Mouse (Mus musculus): ENCODE results near the gene Keap1. TPM values are rescaled to one million over a fixed set of nuclear protein-coding genes. Genes with fewer than 3 reads are reported as not detected.

Gene Keap1
- polyA plus RNA-seq, 1 experiment: 35.1 TPM

DNA sequence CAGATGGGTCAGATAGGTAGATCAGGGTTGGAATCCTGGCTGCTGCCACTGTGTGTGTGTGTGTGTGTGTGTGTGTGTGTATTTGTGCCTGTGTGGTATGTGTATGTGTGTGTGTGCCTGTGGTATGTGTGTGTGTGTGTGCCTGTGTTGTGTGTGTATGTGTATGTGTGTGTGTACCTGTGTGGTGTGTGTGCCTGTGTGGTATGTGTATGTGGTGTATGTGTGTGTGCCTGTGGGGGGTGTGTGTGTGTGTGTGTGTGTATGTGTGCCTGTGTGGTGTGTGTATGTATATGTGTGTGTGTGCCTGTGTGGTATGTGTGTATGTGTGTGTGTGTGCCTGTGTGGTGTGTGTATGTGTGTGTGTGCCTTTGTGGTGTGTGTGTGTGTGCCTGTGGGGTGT lies 15.5 kb upstream of the Keap1 start:
- no peak overlapping the region for H3K27ac ChIP-seq (ENCODE audit: control insufficient read depth, insufficient read depth, low read depth, low read length, poor library complexity)
- TF ChIP-seq CTCF (IDR thresholded peaks at IDR 0.05; ENCODE audit: control insufficient read depth, insufficient read depth, low read length) (no peak), POLR2A (IDR thresholded peaks at IDR 0.05; ENCODE audit: borderline replicate concordance, control insufficient read depth, low read depth, low read length) (no peak)
- H3K4me1 ChIP-seq (ENCODE audit: control insufficient read depth, insufficient read depth, low read length): no peaks in the 10 kb centered on the region; the same call in 1 of the 2 replicates
- no peak overlapping the region for H3K4me3 ChIP-seq (replicated peaks; ENCODE audit: control insufficient read depth, low read depth, low read length)

GRCm38 (mm10) chr9:21251116-21251735 lies 12.1 kb upstream of the Keap1 start:
- no peak overlapping the region for H3K27ac ChIP-seq (ENCODE audit: control insufficient read depth, insufficient read depth, low read depth, low read length, poor library complexity)
- 81% methylated on average over 13 of the region's 13 CpGs for WGBS
- no peaks in the 10 kb centered on the region; the same call in none of the 2 replicates for H3K4me1 ChIP-seq (ENCODE audit: control insufficient read depth, insufficient read depth, low read length)
- no peak overlapping the region for H3K4me3 ChIP-seq (replicated peaks; ENCODE audit: control insufficient read depth, low read depth, low read length)
- TF ChIP-seq POLR2A (IDR thresholded peaks at IDR 0.05; ENCODE audit: borderline replicate concordance, control insufficient read depth, low read depth, low read length): no peak

- TF ChIP-seq CTCF (IDR thresholded peaks at IDR 0.05; ENCODE audit: control insufficient read depth, insufficient read depth, low read length): no peak
- no peak for TF ChIP-seq POLR2A (IDR thresholded peaks at IDR 0.05; ENCODE audit: borderline replicate concordance, control insufficient read depth, low read depth, low read length)
- WGBS: 63% methylated on average over 2 of the region's 2 CpGs
- H3K4me1 ChIP-seq (ENCODE audit: control insufficient read depth, insufficient read depth, low read length): no peaks in the 10 kb centered on the region; the same call in none of the 2 replicates
- no peak overlapping the region for H3K4me3 ChIP-seq (replicated peaks; ENCODE audit: control insufficient read depth, low read depth, low read length)
- no peak overlapping the region for H3K27ac ChIP-seq (ENCODE audit: control insufficient read depth, insufficient read depth, low read depth, low read length, poor library complexity)
These were observed 11.3 kb upstream of the Keap1 start for GRCm38 (mm10) chr9:21250509-21250908.

- Histone ChIP-seq H3K4me3 (replicated peaks; ENCODE audit: control insufficient read depth, low read depth, low read length) (no peak overlapping the region), H3K27ac (ENCODE audit: control insufficient read depth, insufficient read depth, low read depth, low read length, poor library complexity) (no peak overlapping the region), H3K4me1 (ENCODE audit: control insufficient read depth, insufficient read depth, low read length) (no peaks in the 10 kb centered on the region; the same call in none of the 2 replicates)
- 47% methylated on average over 17 of the region's 17 CpGs for WGBS
- no peak for TF ChIP-seq POLR2A (IDR thresholded peaks at IDR 0.05; ENCODE audit: borderline replicate concordance, control insufficient read depth, low read depth, low read length)
- TF ChIP-seq CTCF (IDR thresholded peaks at IDR 0.05; ENCODE audit: control insufficient read depth, insufficient read depth, low read length): no peak
These were observed 10.7 kb upstream of the Keap1 start for GRCm38 (mm10) chr9:21249629-21250508.

DNA sequence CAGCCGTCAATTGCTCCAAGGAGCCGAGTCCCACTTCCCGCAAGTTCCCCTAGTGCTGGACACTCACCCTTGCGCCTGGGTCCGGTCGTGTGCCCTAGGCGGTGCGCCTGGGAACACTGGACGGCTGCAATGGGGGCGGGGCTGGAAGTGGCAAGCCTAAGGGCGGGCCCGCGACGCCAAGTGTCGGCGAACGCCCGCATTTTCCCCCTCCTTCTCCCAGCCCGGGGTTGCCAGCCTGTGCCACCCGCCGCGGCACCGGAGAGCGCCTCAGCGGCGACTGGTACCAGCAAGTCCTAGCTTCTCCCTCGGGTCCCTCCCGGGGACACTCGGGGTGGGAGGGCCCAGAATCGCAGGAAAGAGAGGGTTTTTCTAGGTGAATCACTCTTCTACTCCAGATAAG lies 9.2 kb upstream of the Keap1 start, which contains the start of gene S1pr5:
Gene S1pr5 (minus strand): TSS at position 118 of the 400 bp plus-strand sequence.
- Histone ChIP-seq H3K4me3 (replicated peaks; ENCODE audit: control insufficient read depth, low read depth, low read length) (no peak within 1 kb of the TSS), H3K27ac (ENCODE audit: control insufficient read depth, insufficient read depth, low read depth, low read length, poor library complexity) (no peak within 1 kb of the TSS), H3K4me1 (ENCODE audit: control insufficient read depth, insufficient read depth, low read length) (peaks cover 2% of the 10 kb centered on the region)
- TF ChIP-seq CTCF (IDR thresholded peaks at IDR 0.05; ENCODE audit: control insufficient read depth, insufficient read depth, low read length) (no peak), POLR2A (IDR thresholded peaks at IDR 0.05; ENCODE audit: borderline replicate concordance, control insufficient read depth, low read depth, low read length) (no peak)
- WGBS: 3% methylated on average over 24 of the region's 30 CpGs

DNA sequence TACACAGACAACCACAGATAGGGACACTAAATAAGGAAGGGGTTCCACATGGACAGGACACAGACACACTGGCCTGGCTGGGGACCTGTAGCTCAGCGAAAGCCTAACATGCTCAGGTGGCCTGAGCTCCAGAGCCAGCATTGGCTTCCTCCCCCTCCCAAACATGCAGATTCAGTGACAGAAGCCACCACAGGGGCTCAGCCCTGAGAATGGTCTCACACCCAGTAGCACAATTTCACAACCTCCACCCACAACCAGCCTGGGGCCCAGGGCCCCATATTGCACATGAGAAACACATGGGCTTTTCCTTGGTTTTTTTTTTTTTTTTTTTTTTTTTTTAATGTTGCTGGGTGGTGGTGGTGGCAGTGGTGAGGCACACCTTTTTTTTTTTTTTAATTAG lies 7.2 kb upstream of the Keap1 start:
- Histone ChIP-seq H3K4me1 (ENCODE audit: control insufficient read depth, insufficient read depth, low read length) (peaks cover 2% of the 10 kb centered on the region), H3K27ac (ENCODE audit: control insufficient read depth, insufficient read depth, low read depth, low read length, poor library complexity) (no peak overlapping the region), H3K4me3 (replicated peaks; ENCODE audit: control insufficient read depth, low read depth, low read length) (no peak overlapping the region)
- TF ChIP-seq CTCF (IDR thresholded peaks at IDR 0.05; ENCODE audit: control insufficient read depth, insufficient read depth, low read length) (no peak), POLR2A (IDR thresholded peaks at IDR 0.05; ENCODE audit: borderline replicate concordance, control insufficient read depth, low read depth, low read length) (no peak)
- WGBS: 85% methylated on average over 1 of the region's 1 CpGs

DNA sequence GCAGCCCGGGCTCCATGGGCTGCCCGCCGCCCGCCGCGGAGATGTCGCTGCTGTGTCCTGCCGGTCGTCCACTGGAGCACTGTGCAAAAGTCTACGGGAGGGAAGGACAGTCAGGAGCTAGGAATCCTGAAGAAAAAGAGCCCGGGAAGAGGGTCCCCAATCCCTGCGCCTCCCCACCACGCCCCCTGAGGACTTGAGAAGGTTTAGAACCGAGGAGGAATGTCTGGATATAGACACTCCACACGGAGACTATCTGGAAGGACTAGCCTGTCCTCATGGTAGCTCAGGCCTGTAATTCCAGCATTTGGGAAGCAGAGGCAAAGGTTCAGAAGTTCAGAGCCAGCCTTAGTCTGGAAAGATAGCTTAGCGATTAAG lies 5.9 kb upstream of the Keap1 start:
- no peak overlapping the region for H3K27ac ChIP-seq (ENCODE audit: control insufficient read depth, insufficient read depth, low read depth, low read length, poor library complexity)
- 9% methylated on average over 16 of the region's 16 CpGs for WGBS
- H3K4me3 ChIP-seq (replicated peaks; ENCODE audit: control insufficient read depth, low read depth, low read length): no peak overlapping the region
- H3K4me1 ChIP-seq (ENCODE audit: control insufficient read depth, insufficient read depth, low read length): peaks cover 2% of the 10 kb centered on the region
- TF ChIP-seq POLR2A (IDR thresholded peaks at IDR 0.05; ENCODE audit: borderline replicate concordance, control insufficient read depth, low read depth, low read length) (no peak), CTCF (IDR thresholded peaks at IDR 0.05; ENCODE audit: control insufficient read depth, insufficient read depth, low read length) (no peak)

DNA sequence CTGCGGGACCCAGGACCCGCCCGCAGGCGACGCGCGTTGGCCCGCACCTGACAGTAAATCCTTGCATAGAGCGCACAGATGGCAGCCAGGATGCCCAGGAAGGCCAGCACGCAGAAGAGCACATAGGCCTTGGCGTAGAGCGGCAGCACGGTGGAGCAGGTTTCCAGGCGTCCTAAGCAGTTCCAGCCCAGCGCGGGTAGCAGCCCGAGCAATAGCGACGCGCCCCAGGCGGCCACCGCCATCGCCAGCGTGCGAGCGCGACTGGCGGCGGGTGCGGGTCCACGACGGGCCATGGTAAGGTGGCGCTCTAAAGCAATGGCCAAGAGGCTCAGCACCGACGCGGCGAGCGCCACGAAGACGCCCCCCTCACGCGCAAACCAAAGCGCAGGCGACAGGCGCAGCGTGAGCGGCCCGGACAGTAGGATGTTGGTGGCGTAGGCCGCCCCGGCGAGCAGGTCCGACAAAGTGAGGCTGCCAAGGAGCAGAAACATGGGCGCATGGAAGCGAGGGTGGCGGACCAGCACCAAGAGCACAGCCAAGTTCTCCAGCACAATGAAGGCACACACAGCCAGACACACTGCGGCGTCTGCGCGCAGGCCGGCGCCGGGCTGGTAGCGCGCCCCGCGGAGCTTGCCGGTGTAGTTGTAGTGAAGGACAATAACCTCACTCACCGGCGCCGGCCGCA lies 5.4 kb upstream of the Keap1 start:
- H3K27ac ChIP-seq (ENCODE audit: control insufficient read depth, insufficient read depth, low read depth, low read length, poor library complexity): no peak overlapping the region
- H3K4me3 ChIP-seq (replicated peaks; ENCODE audit: control insufficient read depth, low read depth, low read length): peak overlapping the region; percentile 48
- TF ChIP-seq POLR2A (IDR thresholded peaks at IDR 0.05; ENCODE audit: borderline replicate concordance, control insufficient read depth, low read depth, low read length): no peak
- TF ChIP-seq CTCF (IDR thresholded peaks at IDR 0.05; ENCODE audit: control insufficient read depth, insufficient read depth, low read length): no peak
- WGBS: 2% methylated on average over 72 of the region's 72 CpGs
- H3K4me1 ChIP-seq (ENCODE audit: control insufficient read depth, insufficient read depth, low read length): peaks cover 3% of the 10 kb centered on the region
